Mouse (Mus musculus) liver (tissue): ENCODE measurements around the gene Rfx8.
A peak's percentile ranks its signal among the peaks of the same experiment; 100 is the strongest.

Source experiments
- DNase-seq: peaks from one replicate; pipeline ENCODE4 v3.0.0-alpha.2; 2020; ENCODE audit warnings: mixed read lengths

The Rfx8 gene

DNA sequence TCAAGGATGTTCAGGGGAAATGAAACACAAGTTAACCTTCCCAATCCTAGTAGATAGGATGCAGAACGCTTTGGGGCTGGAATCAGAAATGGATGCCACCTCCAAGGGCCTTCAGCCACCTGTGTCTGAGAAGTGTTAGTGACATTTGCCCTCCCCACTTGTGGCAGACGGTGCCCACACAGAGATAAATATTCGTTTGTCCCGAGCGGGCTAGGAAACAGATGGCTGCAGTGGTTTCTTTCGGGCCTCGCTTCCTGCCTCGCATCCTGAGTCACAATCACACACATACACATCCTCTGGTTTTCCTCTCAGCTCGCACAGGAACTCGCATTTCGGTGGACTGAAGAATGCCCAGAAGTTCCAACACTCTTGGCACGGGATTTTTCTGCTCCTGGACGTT is 13.5 kb upstream of the Rfx8 start:
- no peak for DNase-seq

- DNase-seq, result no peak
Observed at GRCm38 (mm10) chr1:39733876-39734275, 13.1 kb upstream of the Rfx8 start.

DNA sequence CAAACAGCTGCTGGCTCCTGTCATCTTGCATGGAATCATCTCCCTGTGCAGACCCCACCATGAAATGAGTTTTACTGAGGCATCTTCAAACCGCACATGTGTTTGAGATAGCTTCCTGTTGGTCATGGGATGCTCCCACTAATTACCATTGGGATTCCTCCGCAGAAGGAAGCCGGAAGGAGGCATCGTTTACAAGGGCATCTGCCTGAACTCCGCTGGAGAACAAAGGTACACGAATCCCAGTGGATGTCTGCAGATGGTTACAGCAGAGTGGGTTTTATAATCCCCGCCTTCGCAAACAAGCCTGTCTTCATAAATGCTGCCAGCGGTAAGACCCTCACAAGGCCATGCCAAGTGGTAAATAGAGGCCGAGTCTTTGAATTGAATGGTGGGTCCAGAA is 11.3 kb upstream of the Rfx8 start:
- no peak for DNase-seq

- no peak for DNase-seq
Observed at GRCm38 (mm10) chr1:39731543-39731942, 10.7 kb upstream of the Rfx8 start.

- DNase-seq, result no peak
Observed at GRCm38 (mm10) chr1:39730868-39731267, 10.1 kb upstream of the Rfx8 start.

- DNase-seq, result no peak
Observed at GRCm38 (mm10) chr1:39729919-39730318, 9.1 kb upstream of the Rfx8 start.

GRCm38 (mm10) chr1:39721351-39721726 is 542 bp upstream of the Rfx8 start:
- no peak for DNase-seq

DNA sequence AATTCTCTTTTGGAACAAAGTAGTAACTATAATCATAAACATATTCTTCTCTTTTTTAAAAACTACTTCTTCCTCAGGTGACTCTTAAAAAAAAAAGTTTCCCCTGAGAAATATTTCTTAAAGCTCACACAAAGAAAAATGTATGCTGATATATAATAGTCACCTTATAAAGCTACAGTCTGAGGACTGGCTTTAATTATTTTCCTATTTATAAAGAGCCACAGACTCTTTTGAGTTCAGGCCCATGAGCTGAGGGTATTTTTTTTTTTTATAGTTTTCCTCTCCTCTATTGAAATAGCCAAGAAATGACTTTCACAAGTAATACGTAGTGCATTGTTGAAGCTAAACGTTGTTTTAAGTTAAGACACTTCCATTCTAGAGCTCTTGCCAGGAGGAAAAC is 611 bp downstream of the Rfx8 start:
- DNase-seq, result no peak

DNA sequence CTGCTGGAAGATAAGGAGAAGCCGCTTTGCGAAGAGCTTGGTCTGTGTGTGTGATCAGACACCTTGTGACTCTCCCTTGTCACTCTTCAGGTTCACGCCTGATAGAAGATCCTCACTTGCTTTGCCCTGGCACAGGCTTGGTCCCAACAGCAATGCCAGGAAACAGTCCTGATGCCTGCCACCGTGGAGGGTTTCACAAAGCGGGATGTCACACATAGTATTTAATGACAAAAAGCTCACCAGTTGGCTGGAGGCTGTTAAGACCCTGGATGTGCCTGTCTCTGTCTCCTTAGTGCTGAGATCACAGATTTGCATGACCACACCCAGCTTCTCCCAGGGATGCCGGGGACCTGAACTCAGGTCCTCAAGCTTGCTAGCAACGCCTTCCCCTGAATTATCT is 5.2 kb downstream of the Rfx8 start:
- DNase-seq, result no peak

DNA sequence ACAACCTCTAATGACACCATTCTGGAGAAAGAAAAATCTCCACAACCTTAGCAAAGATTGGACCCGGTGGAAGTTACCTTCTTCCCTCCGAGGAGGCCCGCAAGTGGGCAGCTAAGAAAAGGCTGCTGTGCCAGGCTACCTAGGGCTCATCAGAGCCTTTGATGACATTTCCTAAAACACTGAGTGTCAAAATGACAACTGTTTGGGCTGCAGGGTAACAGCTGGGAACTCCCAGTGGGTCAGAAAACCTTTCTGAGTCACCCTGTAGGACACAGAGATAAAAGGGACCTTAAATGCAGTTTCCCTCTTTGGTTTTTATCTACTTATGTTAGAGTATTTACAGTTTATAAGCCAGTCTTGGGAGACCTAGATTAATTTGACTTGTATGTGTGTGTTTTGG is 6.1 kb downstream of the Rfx8 start:
- DNase-seq, result no peak

- DNase-seq, result peak; percentile 28
Observed at GRCm38 (mm10) chr1:39713842-39714658, 6.7 kb downstream of the Rfx8 start.

GRCm38 (mm10) chr1:39713300-39713699 is 7.5 kb downstream of the Rfx8 start:
- no peak for DNase-seq

- no peak for DNase-seq
Observed at GRCm38 (mm10) chr1:39712261-39712660, 8.5 kb downstream of the Rfx8 start.

DNA sequence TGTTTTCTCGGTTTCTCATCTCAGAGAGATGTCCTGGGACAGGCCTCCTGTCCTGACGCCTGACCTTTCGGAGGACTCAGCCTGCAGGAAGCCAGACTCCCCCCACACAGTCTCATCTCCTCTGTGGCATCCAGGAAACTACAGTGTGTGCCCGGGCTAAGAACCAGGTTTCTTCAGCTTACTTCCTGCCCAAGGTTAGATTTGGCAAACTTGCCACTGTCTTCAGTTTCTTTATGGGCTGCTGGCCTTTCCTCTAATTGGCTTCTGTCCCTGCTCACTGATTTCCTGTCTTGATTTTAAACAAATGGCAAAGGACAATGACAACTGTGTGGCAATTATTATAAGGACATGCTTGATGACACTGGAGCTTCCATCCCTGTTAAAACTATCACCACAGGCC is 10.2 kb downstream of the Rfx8 start:
- DNase-seq, result no peak

- DNase-seq, result no peak
Observed at GRCm38 (mm10) chr1:39710016-39710415, 10.8 kb downstream of the Rfx8 start.

GRCm38 (mm10) chr1:39708778-39709177 is 12.0 kb downstream of the Rfx8 start:
- no peak for DNase-seq

DNA sequence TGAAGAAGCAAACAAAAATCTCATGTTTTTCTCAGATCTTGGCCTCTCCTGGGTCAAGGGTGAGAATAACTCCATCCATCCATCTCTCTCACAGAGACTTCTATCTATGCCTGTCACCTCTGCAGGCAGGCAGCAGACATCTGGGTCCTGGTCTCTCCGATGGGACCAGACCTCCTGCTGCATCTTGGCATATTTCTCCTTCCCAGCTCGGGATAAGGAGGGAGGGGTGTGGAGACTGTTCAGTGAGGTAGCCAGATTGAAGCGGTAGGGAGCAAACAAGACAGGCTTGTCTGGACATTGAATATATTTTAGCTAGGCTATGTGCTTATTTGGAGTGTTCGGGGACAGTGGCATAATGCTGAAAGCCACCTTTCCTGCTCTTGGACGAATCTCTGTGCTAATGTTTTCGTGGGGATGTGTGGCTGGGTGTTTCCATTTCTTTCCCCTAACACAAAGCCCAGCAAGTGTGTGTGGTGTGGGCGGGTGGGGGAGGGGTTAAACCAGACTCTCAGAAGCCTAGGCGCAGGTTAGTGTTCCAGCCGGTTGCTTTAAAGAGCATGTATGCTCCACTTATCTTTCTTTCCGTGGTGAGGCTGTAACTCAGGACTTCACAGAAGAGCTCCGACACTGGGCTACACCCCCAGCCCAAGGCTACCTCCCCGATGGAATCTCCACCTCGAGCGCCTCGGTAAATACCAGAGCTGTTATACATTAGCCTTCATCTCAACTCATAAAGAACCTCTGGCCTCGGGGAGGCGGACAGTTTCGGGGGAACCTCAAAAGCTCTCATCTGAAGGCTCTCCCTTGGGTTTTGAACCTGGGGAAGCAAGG is 18.4 kb downstream of the Rfx8 start:
- DNase-seq, result peak; percentile 9

DNA sequence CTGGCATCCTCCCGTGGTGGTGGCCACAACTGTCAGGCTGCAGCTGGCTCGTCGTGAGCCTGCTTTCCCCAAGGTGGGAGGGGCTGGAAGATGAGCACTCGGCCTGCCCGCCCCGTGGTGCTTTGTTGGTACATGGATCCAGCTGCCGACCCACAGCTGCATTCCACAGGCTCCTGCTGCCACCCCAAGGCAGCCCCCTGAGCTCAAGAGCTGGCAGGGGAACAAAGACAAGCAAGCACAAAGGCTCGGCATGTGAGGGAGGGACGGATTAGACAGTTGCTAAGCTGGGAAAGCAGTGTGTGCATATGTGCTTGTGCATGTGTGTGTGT is 19.6 kb downstream of the Rfx8 start:
- peak; percentile 29 for DNase-seq

- no peak for DNase-seq
Observed at GRCm38 (mm10) chr1:39700599-39701273, 20.1 kb downstream of the Rfx8 start.

DNA sequence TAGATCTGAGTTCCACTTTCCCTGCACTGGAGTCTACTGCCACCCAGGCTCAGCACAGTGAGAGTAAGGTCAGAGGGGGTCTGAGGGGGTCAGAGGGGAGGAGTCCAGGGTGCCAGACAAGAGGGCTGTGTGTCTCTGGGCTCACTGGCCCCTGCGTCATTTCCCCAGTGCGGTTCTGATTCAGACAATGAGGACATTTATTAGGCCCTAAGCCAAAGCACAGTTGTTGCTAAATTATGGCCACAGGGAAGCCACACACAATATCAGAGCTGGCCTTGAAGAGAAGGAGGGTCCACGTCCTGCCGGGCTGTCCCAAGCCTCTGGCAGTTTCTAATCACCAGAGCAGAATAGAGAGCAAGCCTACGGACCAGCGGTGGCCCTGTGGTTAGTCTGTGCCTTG is 22.3 kb downstream of the Rfx8 start:
- no peak for DNase-seq

- no peak for DNase-seq
Observed at GRCm38 (mm10) chr1:39695198-39695597, 25.6 kb downstream of the Rfx8 start.

- no peak for DNase-seq
Observed at GRCm38 (mm10) chr1:39694756-39695155, 26.0 kb downstream of the Rfx8 start.

- DNase-seq, result no peak
Observed at GRCm38 (mm10) chr1:39691974-39692373, 28.8 kb downstream of the Rfx8 start.

GRCm38 (mm10) chr1:39691061-39691460 is 29.7 kb downstream of the Rfx8 start:
- no peak for DNase-seq
